Mouse (Mus musculus) embryonic fibroblast, embryonic 13.5 days (primary cell): ENCODE measurements at regions not wholly inside any gene's neighbourhood (a gene's known extent, or its start where the extent isn't known, plus 50 kb on each side); places are given as distances from the start of the nearest gene placed in this dataset.

ENCODE experiments used
- CTCF ChIP-seq: IDR thresholded peaks from 2 replicates; pipeline ENCODE4 v1.5.1; 2011; ENCODE audit warnings: mild to moderate bottlenecking, control low read depth, low read length, moderate library complexity, borderline replicate concordance; ENCODE audit not compliant: insufficient read depth
- POLR2A ChIP-seq: IDR thresholded peaks from 2 replicates; pipeline ENCODE4 v1.6.1; 2011; ENCODE audit warnings: low read depth, mild to moderate bottlenecking, control low read depth, low read length, moderate library complexity

GRCm38 (mm10) chr13:80961985-80962617 lies 78.9 kb downstream of the Arrdc3 start:
- no peak for TF ChIP-seq CTCF
- TF ChIP-seq POLR2A, result no peak
